Mouse (Mus musculus) thymus, postnatal 0 days (tissue): ENCODE data around the gene Atg101. TPM values are rescaled to one million over a fixed set of nuclear protein-coding genes. Genes with fewer than 3 reads are reported as not detected.

ENCODE experiments used
- DNase-seq: peaks from one replicate; pipeline ENCODE4 v3.0.0-alpha.2; 2015; ENCODE audit warnings: low spot score
- polyA plus RNA-seq: library from polyadenylated mRNA; unstranded; fragments of >200 nt; fragmentation: Nextera tagmentation; extraction: Ambion mirVana; gene quantifications from 2 replicates; pipeline ENCODE4 v1.2.1, GENCODE M21; 2015

The Atg101 gene
- 95.1 and 103 TPM in 2 replicates for polyA plus RNA-seq

GRCm38 (mm10) chr15:101283911-101284750 lies at the start of gene Atg101:
TSS of gene Atg101 (plus strand) at chr15:101284272.
- peak; percentile 96 for DNase-seq

GRCm38 (mm10) chr15:101234611-101235341 lies 49.3 kb upstream of the Atg101 start:
- no peak for DNase-seq

- peak; percentile 91 for DNase-seq
Measured at GRCm38 (mm10) chr15:101235342-101235698, 48.8 kb upstream of the Atg101 start.

DNA sequence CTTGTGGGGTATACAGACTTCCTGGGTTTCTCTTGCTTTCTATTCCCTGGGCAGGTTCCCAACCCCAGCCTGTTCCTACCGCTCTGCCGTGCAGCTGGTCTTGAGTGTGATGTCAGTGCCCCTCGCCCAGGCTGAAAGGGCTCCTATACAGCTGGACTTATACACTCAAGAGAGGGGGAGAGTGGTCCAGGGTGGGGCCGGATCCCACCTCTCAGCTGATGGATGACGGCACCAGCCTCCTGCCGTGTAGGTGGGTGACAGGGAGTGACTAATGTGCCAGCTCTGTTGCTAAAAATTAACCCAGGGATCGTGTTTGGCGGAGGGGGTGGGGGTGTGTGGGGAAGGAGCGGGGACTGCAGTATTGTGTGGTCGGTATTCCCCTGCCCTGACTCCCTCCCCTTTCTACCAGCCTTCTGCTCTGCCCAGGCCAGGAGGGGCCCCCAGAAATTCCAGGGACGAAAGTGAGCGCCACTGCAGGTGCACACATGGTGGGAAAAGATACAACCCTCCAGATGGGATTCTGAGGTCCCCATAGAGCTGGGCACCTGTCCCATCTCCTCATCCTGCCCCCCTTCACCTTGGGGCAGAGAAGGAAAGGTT lies 48.2 kb upstream of the Atg101 start:
- DNase-seq: no peak

DNA sequence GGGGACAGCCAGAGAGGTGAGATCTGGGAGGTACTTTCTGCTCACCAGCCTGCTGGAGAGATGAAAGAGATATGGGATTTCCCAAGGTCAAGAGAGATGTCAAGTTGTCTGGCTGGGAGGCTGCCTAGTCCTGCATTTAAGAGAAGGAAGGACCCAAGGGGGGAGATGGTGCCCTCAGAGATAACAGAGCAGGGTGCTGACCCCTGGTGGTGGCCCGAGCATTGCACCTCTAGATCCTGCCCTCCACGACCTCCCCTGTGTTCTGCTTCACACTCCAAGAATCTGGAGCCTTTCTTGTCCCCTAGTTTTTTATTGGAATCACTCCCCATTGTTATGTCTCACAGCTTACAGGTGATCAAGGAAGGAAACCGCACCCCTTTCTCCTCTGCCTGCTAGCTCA lies 47.2 kb upstream of the Atg101 start:
- peak; percentile 65 for DNase-seq

DNA sequence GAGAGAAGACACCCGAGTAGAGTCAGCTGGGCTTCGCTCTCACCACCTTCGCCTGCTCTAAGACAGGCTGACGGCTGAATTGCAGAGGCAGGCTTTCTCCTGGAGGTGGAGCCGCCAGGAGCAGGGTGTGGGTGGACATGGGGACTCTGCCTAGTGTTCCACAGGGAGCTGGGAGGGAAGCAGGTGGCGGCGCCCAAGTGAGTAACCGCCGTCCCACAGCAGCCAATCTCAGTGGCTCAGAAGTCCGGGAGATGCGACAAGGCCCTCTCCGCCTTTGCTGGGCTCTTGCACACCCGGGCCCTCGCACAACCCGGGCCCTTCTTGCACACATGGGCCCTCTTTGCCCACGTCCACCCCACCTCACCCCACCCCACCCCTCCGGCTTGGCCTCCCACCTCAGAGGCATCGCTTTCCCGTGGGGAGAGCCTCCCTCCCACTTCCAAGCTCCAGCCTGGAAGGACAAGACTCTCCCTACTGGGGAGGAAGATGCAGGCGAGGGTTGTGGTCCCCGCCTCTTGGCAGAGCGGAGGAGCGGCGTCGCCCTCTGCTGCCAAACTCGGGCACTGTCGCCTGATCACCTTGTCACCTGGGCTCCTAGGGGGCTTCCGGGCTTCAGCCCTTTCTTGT lies 45.1 kb upstream of the Atg101 start:
- peak; percentile 82 for DNase-seq

- DNase-seq: no peak
Measured at GRCm38 (mm10) chr15:101239821-101240220, 44.3 kb upstream of the Atg101 start.

GRCm38 (mm10) chr15:101240799-101241204 lies 43.3 kb upstream of the Atg101 start:
- DNase-seq: peak; percentile 89

DNA sequence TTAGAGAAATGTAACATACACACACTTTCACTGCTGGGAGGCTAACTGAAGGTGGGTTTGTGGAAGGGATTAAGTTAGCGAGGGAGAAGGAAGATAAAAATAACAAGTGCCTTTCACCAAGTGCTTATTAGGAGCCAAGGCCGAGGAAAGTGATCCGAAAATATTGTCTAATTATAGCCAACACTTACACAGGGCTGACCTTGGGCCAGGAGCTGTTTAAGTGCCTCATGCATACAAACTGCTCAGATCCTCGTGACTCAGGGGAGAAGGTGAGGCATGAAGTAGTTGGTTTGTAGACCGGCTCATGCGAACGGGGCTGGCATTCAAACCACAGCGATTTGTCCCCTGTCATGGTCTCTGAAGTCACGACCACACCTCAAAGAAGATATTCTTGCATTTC lies 42.8 kb upstream of the Atg101 start:
- DNase-seq: no peak

DNA sequence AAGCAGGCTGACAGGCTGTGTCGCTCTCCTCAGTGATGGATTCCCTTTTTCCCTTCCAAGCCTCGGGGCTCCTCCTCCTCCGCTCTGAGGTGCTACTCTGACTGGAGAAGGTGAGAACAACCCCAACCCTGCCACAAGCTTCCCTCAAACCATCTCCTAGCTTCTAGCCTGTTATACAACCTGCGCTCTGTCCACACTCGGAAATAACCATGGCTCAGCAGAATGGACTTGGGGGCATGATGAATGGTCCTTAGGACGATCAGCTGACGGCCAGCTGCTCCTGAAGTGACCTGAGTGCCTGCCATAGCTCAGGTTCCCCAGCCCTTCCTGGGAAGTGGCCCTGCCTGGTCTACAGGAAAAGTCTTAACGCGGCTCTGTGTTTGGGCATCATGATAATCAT lies 42.2 kb upstream of the Atg101 start:
- no peak for DNase-seq

- DNase-seq: no peak
Measured at GRCm38 (mm10) chr15:101242645-101243044, 41.4 kb upstream of the Atg101 start.

DNA sequence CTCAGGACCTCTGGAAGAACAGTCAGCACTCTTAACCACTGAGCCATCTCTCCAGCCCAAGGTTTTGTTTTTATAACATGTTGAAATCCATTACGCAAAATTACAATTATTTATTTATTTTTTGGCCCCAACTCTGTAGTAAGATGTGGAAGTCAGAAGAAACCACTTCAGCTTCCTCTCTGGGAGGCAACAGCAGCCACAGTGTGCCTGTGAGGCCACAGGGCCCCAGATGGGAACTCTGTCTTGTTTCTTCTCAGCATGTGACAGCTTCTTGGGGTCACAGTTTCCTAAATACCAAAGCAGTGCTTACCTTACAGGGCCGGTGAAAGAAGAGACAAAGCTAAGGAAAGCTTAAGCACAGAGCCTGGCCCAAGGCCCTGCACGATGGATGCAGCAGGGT lies 40.1 kb upstream of the Atg101 start:
- peak; percentile 42 for DNase-seq

DNA sequence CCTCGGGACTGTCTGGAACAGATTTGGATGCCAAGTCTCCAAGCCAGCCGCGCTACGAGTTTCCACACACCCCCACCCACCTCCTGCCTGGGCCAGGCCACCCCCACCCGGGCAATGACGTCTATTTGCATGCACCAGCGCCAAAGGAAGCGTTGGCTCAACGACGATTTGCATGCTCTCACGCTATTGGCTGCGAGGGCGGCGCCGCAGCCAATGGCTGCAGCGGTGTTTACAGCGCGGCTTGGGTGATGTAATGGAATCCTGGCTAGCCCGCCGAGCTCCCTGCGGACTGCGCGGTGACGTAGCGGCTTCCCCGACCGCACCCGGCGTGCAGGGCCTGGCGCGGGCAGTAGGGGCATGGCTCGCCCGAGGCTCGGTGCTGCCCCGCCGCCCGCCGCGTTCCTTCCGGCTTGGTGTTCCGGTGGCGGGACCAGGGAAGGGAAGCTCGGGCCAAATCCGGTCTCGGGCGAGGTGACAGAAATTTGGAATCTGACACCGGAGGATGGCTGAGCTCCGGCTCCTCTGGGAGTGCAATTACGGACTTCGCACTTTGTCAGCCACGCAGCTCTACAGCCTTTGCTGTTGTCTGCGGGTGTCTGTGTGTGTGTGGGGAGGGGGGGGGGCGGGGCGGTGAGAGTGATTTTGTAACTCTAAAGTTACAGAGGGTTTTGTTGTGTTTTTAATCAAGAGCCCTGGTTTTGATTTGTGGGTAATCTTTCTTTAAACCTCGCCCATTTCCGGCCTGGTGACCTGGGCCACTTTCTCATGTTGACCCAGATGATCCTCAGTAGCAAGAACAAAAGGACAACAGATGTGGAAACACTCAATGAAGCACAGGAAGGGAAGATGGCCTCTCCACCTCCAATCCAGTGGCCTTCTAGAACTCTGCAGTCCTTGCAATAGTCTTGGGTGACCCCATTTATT lies 37.6 kb upstream of the Atg101 start:
- peak; percentile 99 for DNase-seq

GRCm38 (mm10) chr15:101247155-101247498 lies 36.9 kb upstream of the Atg101 start:
- peak; percentile 41 for DNase-seq

- no peak for DNase-seq
Measured at GRCm38 (mm10) chr15:101248029-101248710, 35.9 kb upstream of the Atg101 start.

DNA sequence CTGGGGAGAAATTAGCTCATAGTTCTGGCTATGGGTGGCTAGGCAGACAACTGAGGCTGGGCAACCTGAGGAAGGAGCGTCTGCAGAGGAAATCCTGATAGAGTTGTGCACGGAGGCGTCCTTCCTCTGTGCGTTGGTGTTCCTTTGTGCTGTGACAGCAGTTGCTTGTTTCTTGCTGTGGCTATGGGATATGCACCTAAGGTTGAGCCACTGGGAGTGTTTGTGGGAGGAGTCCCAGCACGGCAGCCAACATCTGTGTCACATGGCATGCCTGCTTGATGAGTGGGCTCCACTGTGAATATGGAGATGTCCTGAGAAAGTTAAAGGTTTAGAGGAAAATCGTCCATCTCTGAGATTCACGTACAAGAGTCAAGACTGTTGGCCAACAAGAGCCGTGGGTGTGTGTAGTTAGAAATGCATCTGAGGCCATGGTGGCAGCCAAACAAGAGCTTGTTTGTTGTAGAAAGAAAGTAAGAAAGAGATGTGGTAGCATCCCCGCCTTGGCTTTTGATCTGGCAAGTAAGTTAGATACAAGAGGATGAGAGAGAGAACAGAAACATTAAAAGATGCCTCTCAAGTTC lies 33.8 kb upstream of the Atg101 start:
- no peak for DNase-seq

DNA sequence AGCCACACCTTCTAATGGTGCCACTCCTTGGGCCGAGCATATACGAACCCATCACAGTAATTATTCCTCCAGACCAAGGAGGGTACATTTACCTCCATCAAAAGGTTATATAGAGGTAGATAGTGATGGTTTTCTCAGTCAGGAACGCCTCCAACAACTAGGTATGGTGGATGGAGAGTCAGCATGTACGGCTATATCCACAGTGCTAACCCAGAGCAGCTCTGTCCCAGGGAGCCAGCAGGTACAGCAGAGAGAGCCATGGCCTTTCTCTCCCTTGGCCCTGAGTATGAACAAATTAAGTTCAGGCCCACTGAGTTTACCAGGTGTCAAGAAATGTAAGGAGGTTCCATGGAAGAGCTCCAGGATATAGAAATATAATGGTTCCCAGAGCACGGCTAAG lies 32.1 kb upstream of the Atg101 start:
- no peak for DNase-seq

DNA sequence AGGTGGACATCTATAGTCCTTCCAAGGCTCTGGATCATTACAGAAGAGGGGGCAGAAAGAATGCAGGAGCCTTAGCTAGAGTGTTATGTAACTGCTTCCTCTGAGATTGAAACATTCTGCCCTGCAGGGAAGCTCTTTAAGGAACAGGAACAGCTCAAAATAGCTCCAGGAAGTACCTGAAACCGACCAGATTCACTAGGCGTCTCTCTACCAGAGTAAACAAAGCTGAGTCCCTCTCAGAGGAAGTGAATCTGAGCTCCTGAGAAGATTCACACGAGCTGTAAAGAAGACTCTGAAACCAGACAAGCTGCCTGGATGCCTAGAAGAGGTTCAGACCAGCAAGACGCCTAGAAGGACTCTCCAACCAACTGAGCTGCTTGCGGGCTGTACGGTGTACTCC lies 31.5 kb upstream of the Atg101 start:
- no peak for DNase-seq

DNA sequence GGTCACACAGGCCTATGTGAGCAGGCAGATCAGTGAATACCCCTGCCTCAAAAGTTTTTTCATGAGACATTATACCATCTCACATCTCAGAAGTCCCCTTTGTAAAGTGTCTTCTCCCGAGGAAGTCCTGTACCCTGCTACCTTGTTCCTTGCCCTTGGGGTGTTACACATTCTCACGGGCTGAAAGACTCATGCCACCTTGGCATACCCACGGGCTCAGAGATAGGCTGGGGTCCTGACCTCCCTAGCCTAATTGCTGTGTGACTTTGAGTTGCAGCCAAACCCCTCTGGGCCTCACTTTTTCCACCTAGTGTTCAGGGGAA lies 30.5 kb upstream of the Atg101 start:
- no peak for DNase-seq
